Mouse (Mus musculus): ENCODE data around the gene Plekho2.

DNA sequence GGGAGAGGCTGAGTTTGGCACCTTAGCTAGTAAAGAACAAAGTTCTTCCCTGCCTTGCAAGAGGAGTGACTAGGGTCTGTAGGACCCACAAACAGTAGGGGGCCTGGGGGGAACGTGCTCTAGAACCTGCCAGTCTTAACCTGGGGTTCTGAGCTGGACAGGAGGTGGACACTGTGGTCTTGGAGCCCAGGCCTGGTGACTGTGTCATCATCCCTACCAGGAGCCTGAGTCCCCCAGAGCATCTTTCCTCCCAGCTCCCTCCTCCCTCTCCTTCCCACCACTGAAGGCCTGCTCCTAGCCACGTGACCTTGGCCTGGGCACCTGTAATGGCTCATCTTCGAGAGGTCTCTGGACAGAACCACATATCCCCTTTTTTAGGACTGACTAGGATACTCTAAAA is 45.7 kb downstream of the Plekho2 start:
- no peak for TF ChIP-seq CTCF (IDR thresholded peaks at IDR 0.05; ENCODE audit: borderline replicate concordance, insufficient read depth, low read depth, low read length)
- no peak for TF ChIP-seq POLR2A (IDR thresholded peaks at IDR 0.05; ENCODE audit: borderline replicate concordance, insufficient read depth, low read length)
